Mouse (Mus musculus) inflammation-experienced regulatory T-cells, adult 6 months (primary cell): Measurements from ENCODE around the gene Astl. TPM values are rescaled to one million over a fixed set of nuclear protein-coding genes. Genes with fewer than 3 reads are reported as not detected.

ENCODE experiments used
- ATAC-seq: one replicate; pipeline ENCODE4 v1.8.0; 2017
- polyA plus RNA-seq, 3 experiments: library from polyadenylated mRNA; unstranded; fragments of 100-300 nt; shearing (Covaris generic); gene quantifications; one replicate each; pipeline ENCODE4 v1.2.1; 2017

The Astl gene
- polyA plus RNA-seq, 3 experiments from 2014 or later = 0.21 to 0.35 TPM; not detected in 1

GRCm38 (mm10) chr2:127324456-127324855, 14.0 kb upstream of the Astl start:
- ATAC-seq = peak; percentile 45

DNA sequence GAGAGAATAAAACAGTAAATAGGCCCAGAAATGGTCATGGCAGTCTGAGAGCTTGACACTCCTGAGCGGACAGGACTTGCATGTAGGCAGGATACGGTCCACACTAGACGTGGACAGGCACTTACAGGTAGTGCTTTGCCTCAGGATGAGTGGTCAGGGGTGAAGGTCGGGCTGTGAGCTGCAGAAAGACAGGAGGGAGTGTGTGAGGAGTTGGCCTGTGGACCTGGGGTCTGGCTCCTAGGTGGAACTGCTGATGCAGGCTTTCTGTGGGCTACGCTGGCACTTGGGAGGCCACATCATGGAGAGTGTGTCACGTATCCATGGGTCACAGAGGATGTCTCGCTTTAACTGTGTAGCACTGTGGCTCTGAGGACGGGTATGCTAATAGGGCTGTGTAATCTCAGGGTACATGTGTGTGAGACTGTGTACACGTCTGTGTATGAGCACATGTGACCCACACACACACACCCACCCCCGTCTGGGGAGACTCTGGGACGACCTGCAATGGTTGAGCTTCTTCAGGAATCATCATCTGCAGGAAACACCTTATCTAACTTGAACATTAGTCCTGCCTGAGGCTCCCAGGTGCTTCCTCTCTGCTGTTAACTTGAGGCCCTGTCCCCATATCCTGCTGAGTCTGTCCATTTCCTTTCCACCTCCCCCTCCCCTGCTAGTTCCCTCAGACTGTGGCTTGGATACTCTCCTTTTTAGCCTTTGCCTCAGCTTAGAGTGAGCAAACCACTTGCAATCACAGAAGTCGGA, 10.2 kb upstream of the Astl start:
- peak; percentile 38 for ATAC-seq

- ATAC-seq = peak; percentile 39
Measured at GRCm38 (mm10) chr2:127332807-127333570, 5.5 kb upstream of the Astl start.

DNA sequence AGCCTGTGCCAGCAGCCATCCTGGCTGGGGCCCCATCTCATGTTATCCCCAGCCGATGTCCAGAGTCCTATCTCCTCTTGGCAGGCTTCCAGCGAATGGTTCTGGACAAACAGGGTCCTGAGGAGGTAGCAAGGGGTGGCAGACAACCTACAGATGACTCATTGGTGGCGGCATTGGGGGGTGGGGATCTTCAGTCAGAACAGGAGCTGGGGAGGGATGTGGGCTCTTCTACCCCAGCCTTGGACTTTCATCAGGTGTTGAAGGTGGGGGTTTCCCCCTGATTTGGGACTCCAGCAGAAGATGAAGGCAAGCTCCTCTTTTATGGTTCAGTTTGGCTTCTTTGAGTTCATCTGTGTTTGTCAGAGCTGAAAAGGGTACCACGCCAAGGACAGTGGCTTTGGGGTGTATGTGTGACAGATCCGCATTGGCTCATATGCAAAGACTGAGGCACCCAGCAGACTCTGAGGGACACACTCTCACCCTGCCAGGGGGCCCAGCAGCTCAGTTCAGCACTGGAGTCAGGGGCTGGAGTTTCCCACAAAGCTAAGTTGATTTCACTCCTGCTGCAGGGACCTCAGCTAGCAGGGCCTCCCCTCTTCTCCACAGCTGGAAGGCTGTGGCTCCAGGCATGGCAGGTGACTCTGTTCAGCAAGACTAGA, 4.4 kb upstream of the Astl start:
- ATAC-seq = peak; percentile 44

- peak; percentile 10 for ATAC-seq
Measured at GRCm38 (mm10) chr2:127335078-127335541, 3.3 kb upstream of the Astl start.

GRCm38 (mm10) chr2:127335767-127336496, 2.5 kb upstream of the Astl start, which contains the start of gene Dusp2:
Gene Dusp2, plus strand, starts transcription at chr2:127336159.
- ATAC-seq = peak; percentile 46

DNA sequence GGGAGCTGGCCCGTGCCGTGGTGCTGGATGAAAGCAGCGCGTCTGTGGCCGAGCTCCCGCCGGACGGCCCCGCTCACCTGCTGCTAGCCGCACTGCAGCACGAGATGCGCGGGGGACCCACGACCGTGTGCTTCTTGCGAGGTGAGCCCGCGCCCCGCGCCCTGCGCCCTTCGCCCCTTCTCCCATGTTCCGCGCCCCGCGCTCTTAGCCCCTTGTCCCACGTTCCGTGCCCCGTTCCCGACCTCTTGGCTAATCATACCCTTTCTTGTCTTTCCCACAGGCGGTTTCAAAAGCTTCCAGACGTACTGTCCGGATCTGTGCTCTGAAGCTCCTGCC, 2.0 kb upstream of the Astl start:
- ATAC-seq = no peak

DNA sequence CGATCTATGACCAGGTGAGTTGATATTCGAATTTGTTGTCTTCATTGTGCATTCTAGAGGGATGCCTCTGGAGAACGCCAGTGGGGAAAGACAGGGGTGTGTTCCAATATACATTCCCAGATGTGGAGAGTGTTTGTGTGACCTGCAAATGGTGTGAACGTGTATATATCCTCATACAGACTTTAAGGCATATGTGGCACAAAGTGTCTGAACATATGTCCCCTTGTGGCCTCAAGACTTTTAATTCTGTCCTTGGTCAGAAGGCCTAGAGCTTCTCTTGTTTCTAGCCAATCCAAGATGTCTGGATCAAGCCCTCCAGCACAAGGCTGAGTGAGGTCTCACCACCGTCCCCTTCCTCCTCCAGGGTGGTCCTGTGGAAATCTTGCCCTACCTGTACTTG, 1.6 kb upstream of the Astl start:
- ATAC-seq = no peak

DNA sequence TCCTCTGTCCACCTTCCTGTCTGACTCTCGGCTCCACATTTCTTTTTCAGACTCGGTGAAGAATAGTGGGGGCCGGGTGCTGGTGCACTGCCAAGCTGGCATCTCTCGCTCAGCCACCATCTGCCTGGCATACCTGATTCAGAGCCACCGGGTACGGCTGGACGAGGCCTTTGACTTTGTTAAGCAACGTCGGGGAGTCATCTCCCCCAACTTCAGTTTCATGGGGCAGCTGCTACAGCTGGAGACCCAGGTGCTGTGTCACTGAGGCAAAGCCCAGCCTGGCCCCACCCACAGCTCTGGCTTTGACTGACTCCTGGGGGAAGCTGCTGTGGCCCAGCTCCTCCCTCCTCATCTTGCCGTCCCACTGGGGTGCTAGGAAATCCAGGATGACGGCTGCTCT, 908 bp upstream of the Astl start:
- ATAC-seq = no peak

DNA sequence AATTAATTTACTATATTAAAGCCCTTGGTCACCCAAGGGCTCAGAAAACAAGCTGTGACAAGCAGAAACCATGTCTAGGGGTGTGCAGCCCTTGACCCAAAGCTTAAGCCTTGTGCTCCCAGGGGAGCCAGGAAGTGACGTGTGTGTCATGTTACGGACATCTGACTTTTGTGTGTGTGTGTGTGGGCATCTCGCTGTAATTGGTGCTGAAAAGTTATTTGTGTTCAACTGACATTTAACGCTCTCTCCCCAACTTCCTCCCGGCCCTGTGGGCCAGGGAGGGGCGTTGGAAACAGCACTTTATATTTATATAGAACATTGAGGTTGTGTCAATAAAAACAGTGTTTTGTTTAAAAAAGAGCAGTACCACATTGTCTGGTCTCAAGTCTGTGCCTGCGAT, 427 bp upstream of the Astl start:
- peak; percentile 1 for ATAC-seq

DNA sequence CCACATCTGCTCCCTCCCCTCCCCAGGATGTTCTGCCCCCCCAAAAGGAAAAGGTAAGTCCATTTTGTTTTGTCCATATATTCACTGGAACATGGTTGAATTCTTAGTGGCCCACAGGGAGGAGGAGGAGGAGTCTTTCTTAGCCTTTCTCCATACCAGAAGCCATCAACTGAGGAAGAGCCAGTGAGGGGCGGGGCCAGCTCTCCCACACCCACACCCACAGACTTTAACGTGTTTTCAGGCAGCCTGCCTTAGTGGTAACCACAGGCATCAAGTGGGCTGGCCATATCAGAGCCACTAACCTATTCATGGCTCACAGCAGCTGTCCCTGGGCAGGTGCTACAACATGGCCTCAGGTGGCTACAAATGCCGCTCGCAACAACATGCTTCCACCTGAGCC, 394 bp downstream of the Astl start:
- ATAC-seq = peak; percentile 26

GRCm38 (mm10) chr2:127339262-127339661, 823 bp downstream of the Astl start:
- ATAC-seq = no peak

DNA sequence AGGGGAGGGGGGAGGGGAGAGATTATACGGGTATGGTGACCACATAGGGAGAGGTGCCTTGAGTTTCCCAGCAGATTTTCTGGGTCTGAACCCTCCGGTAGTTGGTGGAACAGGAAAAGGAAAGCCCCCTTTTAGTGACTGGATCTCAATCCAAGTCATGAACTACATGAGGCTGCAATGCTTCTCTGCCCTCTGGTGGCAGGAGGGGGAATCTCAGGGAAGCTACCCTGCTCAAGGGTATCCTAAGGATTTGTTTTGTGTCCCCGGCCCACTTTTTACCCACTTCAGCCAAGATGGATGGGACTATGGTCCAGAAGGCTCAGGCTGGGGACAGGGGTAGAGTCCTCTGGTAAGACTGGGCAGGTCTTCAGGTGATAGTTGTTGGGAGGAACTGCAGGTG, 2.7 kb downstream of the Astl start:
- ATAC-seq = no peak

GRCm38 (mm10) chr2:127346334-127346733, 7.9 kb downstream of the Astl start:
- ATAC-seq = no peak

DNA sequence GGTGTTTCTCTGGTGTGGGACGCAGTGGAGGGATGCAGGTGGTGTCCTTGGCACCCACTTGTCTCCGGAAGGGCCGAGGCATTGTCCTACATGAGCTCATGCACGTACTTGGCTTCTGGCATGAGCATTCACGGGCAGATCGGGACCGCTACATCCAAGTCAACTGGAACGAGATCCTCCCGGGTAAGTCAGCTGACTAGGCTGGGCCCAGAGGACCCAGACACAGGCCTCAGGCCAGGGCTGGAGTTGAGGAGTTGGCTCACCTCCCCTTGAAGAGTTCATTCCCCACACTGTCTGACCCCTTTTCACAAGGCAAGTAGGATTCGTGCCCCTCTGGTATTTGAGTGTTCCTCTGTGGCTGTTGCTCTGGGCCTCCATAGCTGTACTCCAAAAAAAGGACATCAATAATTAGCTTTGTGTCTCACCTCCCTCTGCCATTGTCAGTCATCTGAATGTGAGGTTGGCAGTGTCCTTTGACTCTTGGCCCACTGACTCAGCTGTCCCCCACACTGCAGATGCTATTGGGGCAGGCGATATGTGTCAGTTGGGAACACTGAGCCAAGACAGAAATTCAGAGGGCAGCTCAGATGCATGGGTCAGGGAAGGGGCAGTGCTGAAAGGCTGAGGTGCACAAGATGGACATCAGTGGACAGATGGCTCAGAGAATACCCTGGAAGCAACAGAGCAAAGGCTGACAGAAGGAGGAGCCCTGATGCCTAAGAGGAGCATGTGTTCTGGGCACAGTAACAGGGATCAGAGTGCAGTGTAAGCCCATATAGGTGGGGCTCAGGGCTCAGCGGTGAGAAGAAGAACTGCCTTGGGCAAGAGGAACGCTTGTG, 8.9 kb downstream of the Astl start:
- ATAC-seq = no peak

GRCm38 (mm10) chr2:127353881-127354280, 15.4 kb downstream of the Astl start:
- ATAC-seq = no peak

DNA sequence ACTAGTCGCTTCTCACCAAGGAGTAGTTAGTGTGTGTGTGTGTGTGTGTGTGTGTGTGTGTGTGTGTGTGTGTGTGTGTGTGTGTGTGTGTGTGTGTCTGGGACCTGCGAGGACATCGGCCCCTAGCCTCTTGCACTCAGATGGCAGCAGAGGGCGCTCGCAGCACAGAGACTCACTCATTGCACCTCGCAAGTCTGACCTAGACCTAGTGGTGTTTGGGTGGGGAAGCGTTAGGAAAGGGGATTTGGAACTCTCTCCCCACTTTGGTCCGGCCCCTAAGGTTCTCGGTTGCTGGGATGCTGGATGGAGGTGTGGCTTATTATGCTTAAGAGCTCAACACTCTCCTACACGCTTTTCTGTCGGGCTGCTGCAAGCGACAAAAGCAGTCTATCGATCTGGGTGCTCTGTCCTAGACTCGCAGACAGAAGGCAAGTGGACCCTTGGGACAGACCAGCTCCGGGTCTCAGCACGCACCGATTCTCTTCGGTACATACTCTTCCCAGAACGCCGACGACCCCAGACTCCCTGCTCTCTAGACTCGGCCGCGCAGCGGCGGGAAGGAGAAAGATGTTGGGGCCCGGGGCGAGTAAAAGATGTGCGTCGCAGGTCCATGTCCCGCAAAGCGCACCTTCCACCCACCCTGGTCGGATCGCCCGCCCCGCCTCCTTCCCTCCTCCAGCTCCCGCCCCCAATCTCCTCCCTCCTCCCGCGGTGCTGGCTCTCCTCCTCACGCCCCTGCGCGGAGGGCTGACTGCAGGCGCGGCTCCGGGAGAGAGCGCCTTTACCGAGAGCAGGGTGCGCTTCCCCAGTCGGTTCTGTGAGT, 24.2 kb downstream of the Astl start, which contains the start of gene Adra2b:
Gene Adra2b (plus strand): TSS at position 750 of the 823 bp plus-strand sequence.
- ATAC-seq = peak; percentile 58

GRCm38 (mm10) chr2:127363282-127363652, 24.8 kb downstream of the Astl start:
- ATAC-seq = no peak

DNA sequence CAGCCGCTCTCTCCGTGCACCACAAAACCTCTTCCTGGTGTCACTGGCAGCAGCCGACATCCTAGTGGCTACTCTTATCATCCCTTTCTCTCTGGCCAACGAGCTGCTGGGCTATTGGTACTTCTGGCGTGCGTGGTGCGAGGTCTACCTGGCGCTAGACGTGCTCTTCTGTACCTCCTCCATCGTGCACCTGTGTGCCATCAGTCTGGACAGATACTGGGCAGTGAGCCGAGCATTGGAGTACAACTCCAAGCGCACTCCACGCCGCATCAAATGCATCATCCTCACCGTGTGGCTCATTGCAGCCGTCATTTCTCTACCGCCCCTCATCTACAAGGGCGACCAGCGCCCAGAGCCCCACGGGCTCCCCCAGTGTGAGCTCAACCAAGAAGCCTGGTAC, 25.3 kb downstream of the Astl start:
- ATAC-seq = no peak

DNA sequence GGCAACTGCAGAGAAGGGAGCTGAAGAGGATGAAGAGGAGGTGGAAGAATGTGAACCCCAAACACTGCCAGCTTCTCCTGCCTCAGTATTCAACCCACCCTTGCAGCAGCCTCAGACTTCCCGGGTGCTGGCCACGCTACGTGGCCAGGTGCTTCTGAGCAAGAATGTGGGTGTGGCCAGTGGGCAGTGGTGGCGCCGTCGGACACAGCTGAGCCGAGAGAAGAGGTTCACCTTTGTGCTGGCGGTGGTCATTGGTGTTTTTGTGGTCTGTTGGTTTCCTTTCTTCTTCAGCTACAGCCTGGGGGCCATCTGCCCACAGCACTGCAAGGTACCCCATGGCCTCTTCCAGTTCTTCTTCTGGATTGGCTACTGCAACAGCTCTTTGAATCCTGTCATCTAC, 26.0 kb downstream of the Astl start:
- no peak for ATAC-seq
